Mouse (Mus musculus): ENCODE data around the gene Lrp6.

The Lrp6 gene

DNA sequence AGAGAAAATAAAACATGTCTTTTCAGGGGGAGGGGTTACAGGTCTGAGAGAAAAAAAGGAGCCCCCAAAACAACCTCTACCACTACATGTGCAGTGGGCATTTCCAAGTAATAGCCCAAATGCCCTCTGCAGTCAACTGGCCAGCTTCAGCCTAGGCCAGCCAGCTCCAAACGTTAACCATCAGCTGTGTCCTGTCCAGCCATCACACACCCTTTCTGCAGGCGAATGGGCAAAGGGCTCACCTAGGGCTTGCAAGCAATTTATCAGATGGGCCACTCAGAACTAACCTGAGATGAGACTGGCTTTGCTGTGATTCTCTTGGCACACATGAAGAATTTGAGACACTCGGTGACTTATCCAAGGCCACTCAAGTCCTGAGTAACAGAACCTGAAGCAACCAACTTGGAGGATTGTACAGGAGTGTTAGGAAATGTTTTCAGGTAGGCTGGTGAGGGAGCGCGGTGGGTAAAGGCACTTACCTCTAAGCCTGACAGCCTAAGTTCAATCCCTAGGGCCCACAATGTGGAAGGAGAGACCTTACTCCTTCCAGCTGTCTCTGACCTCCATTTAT is 1.3 kb upstream of the Lrp6 start:
- no peak for DNase-seq

DNA sequence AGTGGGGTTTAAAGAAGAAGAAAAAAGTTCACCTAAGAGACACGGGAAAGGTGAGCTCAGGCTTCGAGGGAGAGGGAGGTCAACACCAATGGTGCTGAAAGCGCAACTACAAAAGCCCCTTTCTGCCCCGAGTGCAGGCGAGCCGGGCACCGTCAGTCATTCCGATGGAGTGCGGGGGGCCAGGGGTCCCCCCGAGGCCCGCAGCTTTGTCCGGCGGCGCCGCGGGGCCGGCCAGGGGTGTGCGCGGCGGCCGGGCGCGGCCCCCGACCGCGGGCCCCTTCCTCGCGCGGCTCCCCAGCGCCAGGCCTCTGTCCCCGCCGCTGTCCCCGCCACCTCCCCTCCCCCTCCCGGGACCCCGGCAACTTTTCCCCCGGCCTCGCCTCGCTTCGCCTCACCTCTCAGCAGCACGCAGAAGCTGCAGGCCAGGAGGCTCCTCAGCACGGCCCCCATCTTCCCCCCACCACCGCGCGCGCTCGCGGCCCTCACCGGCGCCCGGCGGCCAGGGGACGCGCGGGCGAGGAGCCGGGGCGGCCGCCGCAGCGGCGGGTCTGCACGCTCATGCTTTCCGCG is 432 bp downstream of the Lrp6 start:
- peak in 1 of 2 experiments; percentile 6 for DNase-seq

DNA sequence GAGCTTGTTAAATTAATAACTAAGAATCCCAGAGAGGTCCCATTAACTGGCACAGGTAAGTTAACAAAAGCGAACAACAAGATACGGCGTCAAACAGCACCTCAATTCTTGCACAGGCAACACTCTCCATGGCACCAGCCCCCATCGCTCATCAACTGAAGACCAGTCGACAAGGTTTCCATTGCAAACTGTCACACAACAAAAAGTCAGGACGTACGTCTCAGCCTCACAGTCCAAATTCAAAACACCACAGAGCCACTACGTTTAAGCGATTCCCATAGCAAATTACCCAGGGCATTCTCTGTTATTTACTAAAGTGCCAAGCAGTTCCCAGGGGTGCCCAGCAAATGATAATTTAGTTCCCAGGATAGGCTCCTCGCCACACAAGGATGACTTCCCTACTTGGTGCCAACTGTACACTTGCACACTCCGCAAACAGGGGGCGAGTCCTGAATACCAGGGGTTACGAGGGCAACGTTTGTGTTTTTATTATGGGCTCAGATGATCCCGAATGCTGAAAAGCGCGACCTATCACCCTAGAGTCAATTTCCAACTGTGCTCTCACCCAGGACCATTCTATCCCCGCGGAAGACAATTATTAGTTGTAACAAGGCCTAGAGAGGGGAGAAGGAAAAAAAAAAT is 1.0 kb downstream of the Lrp6 start:
- DNase-seq: peak; percentile 20 to 39

DNA sequence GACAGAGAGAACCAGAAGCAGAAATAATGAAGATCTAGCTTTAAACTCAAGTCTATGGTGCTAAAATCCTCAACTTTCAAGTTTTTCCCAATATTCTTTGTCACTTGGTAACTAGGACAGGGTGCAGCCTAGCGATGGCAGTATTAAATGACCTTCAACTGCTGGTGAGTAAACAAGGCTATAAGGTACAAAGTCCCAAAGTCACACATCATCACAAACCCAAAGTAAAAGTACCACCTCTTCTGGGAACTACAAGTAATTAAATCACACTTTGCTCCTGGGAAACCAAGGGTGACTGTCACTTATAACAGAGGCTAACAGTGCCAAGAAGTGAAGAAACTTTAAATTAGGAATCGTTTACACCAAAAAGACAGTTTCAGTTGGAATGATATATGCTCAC is 2.2 kb downstream of the Lrp6 start:
- no peak for DNase-seq

DNA sequence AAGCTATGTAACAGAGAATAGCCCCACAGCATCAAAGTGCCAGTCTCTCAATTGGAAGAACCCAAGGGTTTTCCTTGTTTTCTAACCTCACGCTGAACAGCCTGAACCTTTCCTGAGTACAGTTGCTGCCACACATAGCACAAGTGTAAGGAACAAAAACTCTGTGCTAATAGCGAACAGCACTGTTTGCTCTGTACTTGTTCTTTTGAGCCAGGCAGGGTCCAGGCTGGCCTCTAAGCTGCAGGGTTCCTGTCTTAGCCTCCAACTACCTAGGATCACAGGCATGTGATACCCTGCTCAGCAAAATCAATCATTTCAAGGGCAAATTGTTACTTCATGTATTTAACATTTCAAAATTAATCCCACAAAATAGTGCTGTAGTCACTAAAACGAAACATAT is 7.1 kb downstream of the Lrp6 start:
- no peak for DNase-seq

DNA sequence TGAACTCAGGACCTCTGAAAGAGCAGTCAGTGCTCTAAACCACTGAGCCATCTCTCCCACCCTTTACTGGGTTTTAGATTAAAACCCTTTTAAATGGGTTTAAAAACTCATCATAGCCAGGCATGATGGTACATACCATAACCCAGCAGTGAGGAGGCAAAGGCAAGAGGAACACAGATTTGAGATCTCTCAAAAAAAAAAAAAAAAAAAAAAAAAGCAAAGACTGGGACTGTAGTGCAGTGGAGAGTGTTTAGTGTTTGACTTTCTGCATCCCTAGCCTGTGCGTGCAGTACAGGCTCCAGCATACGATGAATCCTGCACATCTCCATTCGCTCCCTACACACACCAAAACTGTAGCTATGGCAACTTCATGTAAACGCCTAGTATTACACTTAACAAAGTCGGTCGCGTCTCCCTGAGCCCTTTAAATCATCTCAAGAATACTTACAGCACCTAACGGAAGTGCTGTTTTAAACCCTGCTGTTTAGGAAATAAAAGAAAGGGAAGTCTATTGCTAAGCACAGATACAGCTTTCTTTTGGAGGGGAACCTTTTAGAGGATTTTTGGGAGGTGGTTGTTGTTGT is 8.1 kb downstream of the Lrp6 start:
- DNase-seq: no peak

DNA sequence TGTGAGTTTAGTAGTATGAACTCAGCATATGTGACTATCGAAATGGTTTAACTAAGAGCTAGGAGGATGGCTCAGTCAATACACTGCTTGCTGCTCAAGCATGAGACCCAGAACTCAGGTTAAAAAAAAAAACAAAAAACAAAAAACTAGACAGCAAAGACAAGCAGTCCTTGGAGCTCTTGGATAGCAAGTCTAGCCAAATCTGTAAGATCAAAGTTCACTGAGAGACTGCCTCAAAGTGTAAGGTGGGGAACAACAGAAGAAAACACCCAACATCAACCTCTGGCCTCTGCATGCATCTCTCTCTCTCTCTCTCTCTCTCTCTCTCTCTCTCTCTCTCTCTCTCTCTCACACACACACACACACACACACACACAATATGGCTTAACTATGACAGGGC is 9.7 kb downstream of the Lrp6 start:
- no peak for DNase-seq

DNA sequence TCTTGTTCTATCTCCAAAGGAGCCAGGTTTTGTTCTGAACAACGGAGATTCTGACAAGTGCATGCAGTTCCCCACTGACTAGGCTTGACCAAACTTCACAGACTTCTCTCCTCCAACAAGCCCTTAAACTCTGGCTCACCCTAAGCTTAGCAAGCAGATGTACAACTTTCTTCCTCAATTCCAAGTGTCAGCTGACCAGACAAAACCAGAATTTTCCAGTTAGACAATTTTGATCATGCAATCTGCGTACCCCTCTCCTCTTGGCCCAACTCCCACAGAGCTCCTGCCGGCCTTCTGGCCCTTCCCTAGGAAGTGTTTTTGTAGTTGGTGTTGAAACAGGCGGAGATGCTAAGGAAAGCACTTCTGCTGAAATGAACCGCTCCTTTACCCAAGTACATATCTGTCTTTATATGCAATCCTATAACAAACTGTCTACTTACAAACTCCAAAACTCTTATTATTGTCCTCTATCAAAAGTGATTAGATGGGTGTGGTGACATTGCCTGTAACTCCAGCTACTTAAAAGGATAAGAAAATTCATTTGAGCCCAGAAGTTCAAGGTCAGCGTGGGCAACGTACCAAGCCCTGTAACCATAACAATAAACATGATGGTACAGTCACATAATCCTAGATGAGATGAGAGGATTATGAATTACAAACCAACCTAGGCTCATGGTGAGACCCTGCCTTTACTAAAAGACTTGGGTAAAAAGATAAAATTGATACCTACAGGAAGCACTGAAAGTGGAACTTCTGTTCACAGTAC is 10.4 kb downstream of the Lrp6 start:
- no peak for DNase-seq

DNA sequence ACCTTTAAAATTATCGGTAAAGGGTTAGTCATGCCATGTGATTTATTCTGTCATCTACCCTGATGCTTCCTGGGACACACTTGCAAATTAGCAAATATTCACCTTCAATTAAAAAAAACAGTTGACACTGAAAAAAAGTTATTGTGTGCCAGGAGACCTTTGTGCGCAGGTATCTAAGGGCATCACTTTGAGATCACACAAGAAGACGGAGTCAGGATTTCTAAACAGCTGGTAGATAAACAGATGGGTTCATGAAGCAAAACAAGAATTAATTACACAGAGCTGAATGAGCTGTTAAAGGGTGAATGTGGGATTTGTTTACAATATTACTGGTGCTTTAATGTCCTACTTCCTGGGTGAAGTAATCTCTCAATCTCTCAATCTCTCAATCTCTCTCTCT is 11.6 kb downstream of the Lrp6 start:
- no peak for DNase-seq

DNA sequence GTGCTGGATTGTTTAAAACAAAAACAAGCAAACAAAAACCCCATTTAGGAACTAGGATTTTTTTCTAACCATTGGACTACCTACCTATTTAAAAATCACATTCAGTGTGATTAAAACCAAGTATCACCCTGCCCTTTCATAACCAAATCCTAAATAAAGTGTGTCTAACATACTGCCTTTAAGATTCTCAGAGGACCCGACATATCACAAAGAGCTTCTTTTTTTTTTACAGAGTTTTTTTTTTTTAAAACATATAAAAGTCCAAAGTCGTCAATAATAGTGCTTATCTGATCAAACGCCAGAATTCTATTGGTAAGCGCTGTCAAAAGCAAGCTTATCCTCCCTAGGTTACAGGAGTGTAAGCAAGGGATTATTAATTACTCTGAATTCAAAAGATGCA is 12.5 kb downstream of the Lrp6 start:
- DNase-seq: no peak

DNA sequence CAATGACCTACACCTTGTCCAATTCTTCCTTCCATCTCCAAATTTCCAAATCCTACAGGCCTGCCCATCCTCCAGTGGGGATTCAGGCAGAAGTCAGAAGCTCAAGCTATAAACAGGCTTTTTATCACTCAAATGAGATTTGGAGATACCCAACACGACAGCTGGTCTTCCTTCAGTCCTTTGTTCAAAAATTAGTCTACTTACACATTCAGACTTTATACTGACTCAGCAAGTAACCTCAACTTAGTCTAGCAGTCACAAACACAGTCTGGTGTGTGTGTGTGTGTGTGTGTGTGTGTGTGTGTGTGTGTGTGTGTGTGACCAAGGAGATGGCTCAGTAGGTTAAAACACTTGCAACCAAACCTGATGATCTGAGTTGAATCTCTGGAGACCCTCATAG is 15.8 kb downstream of the Lrp6 start:
- DNase-seq: no peak

DNA sequence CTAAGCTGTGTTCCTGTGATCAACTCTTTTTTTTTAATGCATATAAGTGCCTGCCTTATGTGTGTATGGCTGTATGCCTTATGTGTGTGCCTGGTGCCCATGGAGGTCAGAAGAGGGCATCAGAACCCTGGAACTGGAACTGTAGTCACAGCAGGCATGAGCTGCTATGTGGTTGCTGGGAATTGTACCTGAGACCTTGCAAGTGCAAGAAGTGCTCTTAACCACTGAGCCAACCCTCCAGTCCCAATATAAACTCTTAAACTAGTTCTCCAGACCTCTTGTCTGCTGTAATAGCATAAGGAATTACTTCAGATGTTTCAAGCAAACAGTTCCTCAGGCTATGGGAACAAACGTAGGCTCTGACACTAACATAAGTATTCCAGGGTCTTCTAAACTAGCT is 16.4 kb downstream of the Lrp6 start:
- no peak for DNase-seq

DNA sequence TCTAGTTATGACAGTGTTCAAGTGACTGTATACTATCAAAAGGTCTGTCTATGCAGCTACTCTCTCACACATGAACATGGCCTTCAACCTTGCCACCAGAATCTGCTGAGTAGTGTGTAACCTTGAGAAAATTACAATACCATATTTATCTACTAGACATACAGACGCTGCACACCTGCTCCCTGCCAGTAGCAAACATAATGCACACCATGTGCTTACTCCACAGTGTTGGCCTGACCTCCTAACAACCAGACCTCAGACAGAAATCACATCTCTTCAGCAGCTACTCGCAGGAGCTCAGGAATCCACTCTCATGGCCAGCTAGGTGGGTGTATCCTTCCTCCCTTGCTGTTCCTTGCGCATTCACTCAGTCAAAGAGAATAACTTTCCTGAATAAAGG is 21.9 kb downstream of the Lrp6 start:
- no peak for DNase-seq

DNA sequence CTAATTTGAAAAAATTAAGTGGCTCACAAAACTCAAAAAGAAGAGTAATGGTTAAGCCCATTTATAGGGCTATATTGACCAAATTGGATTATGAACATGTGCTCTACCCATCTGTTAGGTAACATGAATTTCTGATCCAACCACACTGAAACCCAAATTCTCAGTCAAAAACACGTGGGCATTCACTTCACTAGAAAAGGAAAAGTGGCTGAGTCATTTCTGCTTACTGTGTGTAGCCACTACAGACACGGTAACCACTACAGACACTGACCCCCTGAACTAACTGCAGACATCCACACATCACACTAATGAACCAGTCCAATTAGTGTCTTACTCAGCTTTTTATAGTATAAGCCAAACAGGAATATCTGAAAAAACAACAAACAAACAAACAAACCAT is 22.7 kb downstream of the Lrp6 start:
- no peak for DNase-seq

DNA sequence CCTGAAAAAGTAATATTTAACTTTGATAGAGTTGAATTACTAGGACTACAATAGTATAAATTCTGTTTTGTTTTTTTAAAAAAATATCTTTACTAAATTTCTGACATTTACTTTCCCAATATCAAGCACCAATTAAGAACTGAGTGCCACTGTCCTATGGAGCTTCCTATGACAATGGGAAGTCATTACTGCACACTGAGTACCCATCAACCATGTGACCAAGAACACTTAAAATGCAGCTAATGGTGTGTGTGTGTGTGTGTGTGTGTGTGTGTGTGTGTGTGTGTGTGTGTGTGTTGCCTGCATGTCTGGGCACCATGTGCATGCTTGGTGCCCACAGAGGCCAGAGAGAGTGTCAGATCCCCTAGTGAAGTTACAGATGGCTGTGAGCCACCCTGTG is 23.2 kb downstream of the Lrp6 start:
- no peak for DNase-seq

DNA sequence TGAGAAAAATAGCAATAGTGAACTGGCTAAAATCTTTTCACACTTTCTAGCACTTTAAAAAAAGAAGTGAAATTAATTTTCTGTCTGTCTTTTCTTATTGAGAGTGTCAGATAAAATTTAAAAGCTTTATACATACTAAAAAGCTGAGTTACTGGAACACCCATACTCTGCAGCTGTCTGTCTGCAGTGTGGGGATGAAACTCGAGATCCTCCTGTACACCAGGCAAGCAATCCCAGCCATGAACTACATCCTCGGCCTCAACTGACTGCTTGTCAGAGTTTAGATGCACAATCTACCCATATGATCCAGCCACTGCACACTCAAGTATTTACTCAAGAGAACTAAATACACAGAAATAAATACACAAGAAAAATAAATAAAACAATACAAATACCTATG is 24.4 kb downstream of the Lrp6 start:
- DNase-seq: no peak

DNA sequence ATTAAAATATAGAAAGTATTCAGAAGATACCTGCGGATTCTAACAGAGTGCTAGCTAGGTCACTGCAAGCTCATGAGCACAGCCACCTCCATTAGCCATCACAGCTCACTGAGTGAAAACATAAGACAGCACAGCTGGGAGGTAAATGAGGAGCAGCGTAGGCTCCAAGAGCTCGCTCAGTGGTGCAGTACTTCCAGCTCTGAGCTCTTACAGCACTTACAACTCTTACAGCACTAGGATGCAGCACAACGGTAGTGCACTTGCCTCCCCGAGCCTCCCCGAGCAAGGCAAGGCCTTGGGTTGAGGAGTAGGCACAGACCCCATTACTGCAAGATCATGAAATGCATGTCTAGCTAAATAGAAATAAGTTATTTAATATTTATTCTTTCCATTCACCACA is 26.6 kb downstream of the Lrp6 start:
- DNase-seq: no peak

DNA sequence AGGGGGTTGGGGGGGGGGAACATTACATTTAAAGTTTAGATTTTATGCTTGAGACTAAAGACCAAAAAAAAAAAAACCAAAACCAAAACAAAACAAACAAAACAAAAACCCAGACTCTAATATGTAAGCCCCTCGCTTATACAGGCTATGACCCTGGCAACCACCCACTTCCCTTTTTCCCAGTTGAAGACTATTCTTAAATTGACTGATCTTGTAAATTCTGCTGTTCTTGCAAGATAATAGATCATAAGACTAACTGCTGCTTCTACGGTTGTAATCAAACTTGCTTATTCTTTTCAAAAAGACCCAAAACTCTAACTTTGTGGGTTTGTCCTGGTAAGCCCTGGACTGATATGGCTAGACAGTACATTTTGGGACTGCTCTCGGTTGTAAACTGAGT is 27.3 kb downstream of the Lrp6 start:
- DNase-seq: no peak

DNA sequence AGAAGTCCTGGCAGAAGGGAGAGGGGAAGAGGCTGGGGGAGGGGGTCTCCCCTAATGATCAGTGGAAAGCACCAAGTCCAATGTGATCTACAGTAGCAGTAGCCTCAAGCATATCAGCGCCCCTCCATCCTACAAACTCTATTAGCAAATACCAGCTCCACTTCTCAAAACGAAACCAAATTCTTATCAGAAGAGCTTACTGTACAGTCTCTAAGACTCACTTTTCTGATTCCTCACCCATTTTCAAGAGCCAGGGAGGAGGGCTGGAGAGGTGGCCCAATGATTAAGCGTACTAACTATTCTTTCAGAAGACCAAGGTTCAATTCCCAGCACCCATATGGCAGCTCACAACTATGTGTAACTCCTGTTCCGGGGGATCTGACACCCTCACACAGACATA is 28.0 kb downstream of the Lrp6 start:
- DNase-seq: no peak

DNA sequence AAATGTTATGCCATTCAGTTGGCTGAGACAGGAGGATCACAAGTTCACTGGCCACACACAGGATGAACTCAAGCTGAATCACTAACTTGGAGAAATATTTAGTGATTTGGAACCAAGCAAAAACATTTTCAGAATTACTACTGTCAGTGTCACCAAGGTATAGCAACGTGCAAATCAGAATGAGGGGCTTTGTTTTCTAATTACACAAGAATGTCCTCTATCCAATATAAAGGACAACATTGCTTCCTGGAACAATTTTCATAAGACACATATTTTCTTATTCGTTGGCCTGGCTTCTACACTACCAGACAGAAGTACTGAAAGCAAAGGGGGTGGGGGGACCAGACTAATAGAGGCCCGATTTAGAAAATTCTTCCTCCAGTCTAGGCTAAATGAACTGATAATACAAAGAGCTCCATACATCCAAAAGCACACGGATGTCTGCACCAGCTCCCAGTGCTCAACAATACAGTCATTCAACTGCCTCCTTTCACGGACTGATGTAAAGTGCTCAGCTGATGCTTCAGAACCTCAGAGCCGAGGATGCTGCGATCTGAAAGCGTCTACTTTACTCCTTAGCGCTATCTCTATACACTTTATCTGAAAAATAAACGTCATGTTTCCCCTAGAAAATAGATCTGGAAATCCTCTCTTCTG is 29.2 kb downstream of the Lrp6 start:
- no peak for DNase-seq

DNA sequence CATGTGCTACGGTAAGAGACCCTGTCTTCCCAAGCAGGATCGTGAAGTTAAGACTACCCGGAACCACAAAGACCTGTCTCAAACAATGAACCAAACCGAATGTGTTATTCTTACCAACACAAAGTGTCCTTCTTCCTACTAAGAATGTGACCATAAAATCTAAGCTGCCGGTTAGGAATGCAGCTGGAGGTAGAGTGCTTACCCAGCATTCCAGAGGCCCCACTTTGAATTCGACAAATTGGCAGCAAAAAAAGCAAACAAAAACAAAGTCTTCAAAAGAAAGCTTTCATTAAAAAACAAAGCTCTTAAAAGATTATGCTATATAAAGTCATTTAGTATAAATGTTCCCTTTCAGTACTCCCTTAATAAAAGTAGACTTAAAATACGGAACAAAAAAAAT is 31.6 kb downstream of the Lrp6 start:
- DNase-seq: no peak

DNA sequence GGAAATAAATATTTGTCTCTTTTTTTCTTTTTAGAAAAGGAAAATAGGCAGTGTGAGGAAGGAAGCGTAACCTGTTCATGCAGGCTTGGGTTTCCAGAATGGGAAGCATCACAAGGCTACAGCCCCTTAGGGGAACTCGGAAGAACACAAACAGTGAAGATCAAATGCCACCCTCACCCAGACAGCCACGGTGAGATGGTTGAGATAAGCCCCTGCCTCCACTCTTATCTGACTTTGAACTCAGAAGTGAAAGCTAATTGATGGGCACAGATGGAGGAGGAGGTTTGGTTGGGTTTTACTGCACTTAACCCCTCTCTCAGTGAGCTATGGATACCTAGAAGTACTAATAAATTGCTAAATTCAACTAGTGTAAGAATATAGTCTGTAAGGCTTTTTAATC is 33.7 kb downstream of the Lrp6 start:
- no peak for DNase-seq

DNA sequence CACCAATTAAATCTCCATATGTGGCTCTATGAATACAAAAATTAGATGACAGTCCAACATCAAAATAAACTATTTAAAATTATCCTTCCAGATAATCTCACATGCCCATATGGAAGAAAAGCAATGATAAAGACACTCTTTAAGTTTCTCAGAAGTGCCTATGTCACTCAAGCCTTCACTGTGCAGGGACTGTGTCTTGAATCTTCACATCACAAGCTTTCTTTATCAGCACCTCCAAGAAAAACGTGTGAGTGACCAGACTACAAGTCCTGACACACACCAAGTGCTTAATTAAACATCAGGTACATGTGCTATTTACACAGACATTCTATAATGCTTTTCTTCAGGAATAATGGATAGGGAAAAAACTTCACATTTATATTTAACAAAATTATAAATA is 34.8 kb downstream of the Lrp6 start:
- DNase-seq: no peak
